Mouse (Mus musculus) thymus, adult 2 months (tissue): Measurements from ENCODE around the gene Slfn8.

Source experiments
- CTCF ChIP-seq: fragments of 200-500 bp; IDR thresholded peaks from 2 replicates; pipeline ENCODE4 v1.5.1; 2012; ENCODE audit warnings: mild to moderate bottlenecking, control low read depth, low read length, moderate library complexity, borderline replicate concordance; ENCODE audit not compliant: control insufficient read depth, poor library complexity, insufficient read depth; ENCODE audit errors: extremely low read depth
- POLR2A ChIP-seq: fragments of 200-500 bp; IDR thresholded peaks from 2 replicates; pipeline ENCODE4 v1.6.1; 2012; ENCODE audit warnings: mild to moderate bottlenecking, low read length, control low read depth, moderate library complexity; ENCODE audit not compliant: control insufficient read depth, poor library complexity, insufficient read depth; ENCODE audit errors: extremely low read depth

- no peak for TF ChIP-seq CTCF
- TF ChIP-seq POLR2A, result no peak
These were observed 19.7 kb upstream of the Slfn8 start for GRCm38 (mm10) chr11:83040325-83040724.
